Mouse (Mus musculus): ENCODE measurements around the gene Mpv17.
A peak's percentile ranks its signal among the peaks of the same experiment; 100 is the strongest.

Gene Mpv17

DNA sequence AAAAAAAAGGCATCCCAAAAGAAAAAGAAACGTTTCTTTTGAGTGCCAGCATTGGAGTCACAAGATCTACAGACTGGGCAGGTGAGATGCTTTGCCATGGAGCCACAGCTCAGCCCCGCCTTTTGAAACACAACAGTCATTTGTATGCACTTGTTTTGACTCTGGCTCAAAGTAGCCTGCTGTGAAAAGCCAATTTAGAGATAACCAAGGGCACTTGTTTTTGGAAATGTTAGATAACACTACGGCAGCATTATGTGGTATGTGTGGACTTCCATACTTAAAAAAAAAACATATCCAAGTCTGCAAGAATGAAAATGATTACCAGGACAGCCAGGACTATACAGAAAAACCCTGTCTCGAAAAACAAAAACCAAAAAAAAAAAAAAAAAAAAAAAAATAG, 29.6 kb upstream of the Mpv17 start:
- no peak for DNase-seq (ENCODE audit: low spot score in 2 of 2)

DNA sequence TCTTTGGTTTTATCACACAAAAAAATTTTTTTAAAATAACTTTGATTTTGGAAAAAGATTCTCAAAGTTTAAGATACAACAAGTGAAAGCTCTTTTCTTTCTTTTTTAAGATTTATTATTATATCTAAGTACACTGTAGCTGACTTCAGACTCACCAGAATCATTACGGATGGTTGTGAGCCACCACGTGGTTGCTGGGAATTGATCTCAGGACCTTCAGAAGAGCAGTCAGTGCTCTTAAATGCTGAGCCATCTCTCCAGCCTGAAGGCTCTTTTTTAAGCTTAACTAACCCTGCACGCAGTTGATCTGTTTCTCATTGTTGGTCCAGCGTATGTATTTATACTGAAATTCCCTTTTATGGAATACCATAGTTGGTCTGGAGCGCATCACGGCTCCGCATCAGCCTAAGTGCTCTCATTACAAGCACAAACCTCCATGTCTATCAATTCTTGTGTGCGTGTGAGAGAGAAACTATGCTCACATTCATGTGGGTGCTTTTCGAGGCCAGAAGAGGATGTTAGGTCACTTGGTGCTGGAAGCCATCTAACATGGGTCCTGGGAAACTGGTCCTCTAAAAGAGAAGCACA, 27.2 kb upstream of the Mpv17 start:
- no peak for DNase-seq (ENCODE audit: low spot score in 2 of 2)

DNA sequence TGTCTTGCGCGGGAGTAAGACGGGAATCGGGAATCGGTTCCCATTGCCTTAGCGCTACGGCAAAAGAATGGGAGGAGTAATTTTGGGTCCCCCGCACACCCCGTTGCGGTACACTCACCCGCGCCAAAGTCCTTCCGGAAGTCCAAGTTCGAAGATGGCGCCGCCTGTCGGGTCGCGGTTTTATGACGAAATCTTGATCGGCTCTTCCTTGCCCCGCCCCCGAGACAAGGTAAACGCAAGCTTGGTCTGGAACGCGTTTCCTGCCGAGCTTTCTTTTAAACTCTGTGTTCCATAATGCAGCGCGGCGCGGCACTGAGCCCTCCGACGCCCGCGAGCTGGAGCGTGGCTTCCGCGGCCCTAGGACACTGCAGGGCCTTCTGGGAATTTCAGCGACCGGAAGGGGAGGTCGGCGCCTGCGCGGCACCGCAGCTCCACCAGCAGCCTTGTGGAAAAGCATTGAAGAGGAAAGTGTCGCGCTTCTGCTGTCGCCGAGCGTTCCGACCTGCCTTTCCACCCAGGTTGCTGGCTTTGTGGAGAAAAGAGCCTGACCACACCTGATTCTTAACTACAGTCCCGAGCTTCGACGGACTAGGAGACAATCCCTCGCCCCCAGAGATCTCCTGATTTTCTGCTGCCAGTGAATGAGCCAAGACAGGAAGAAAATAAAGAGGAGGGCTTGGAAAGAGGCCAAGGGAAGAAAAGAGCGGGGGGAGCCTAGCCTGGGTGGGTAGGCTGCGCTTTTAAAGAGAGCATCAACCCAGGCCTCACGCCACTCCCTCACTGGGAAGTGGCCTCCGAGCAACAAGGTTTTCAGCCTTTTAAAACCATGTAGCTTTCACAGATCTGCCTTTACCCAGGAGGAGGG, 25.9 kb upstream of the Mpv17 start, which contains the start of the genes Gm29609 and Gtf3c2:
Gm29609 (minus strand) TSS at position 146 of the 865 bp plus-strand sequence.
Gtf3c2 (minus strand) TSS at position 379 of the 865 bp plus-strand sequence.
- peak; percentile 98 for DNase-seq (ENCODE audit: low spot score in 2 of 2)

DNA sequence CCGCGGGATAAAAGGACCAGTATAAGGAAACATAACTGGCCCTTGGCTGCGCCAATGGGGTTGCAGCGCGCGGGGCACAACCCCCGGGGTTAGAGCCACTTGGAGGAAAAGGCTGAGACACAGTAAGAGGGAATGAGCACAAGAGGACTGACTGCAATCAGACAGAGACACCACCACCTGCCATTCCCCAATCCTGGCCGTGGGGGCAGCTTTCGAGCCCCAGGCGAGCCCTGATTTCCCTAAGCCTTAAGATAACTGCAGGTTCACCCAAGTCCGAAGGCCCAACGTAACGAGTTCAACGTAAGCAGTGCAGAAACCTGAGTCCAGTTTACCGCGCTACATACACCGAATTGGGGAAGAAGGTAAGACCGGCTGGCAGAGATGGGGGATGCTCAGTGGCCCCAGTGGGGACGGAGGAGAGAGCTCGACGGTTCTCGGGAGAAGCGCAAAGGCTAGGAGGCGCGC, 25.3 kb upstream of the Mpv17 start:
- no peak for DNase-seq (ENCODE audit: low spot score in 2 of 2)

DNA sequence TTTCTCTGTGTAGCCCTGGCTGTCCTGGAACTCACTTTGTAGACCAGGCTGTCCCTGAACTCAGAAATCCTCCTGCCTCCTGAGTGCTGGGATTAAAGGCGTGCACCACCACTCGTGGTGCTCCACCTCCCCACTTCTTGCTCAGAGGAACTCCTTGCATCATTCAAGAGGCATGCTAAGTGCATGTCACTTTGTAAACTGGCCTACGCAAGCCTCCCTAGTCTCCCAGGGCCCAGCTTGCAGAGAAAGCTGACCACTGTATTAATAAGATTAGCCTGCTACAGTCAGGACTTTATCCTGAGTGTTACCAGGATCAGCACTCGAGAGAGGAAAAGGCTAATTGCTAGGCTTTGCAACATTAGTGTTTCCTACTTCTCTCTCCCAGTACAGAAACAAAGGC, 14.6 kb upstream of the Mpv17 start:
- DNase-seq (ENCODE audit: low spot score in 2 of 2) = no peak

DNA sequence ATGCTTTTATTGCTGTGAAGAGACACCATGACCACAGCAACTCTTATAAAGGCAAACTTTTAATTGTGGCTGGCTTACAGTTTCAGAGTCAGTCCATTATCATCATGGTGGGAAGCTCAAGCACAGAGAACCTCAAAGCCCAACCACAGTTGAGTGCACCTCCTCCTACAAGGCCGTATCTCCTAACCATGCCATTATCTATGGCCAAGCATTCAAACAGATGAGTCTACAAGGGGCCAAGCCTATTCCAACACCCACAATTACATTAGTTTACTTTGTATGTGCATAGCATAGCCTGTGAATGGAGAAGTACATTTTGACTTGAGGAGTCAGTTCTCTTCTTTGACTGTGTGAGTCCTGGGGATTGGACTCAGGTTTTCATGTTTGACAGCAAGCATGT, 10.8 kb upstream of the Mpv17 start:
- no peak for DNase-seq (ENCODE audit: low spot score in 2 of 2)

DNA sequence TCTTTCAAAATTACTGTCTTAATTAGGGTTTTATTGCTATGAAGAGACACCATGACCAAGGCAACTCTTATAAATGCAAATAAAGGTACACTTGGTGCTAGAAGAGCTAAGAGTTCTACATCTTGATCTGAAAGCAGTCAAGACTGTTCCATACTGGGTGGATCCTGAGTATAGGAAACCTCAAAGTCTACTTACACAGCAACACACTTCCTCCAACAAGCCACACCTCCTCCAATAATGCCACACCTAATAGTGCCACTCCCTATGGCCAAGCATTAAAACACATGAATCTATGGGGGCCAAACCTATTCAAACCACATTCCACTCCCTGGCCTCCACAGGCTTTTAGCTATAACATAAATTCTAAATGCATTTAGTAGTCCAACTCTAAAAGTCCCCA, 8.4 kb upstream of the Mpv17 start:
- DNase-seq (ENCODE audit: low spot score in 2 of 2) = no peak

DNA sequence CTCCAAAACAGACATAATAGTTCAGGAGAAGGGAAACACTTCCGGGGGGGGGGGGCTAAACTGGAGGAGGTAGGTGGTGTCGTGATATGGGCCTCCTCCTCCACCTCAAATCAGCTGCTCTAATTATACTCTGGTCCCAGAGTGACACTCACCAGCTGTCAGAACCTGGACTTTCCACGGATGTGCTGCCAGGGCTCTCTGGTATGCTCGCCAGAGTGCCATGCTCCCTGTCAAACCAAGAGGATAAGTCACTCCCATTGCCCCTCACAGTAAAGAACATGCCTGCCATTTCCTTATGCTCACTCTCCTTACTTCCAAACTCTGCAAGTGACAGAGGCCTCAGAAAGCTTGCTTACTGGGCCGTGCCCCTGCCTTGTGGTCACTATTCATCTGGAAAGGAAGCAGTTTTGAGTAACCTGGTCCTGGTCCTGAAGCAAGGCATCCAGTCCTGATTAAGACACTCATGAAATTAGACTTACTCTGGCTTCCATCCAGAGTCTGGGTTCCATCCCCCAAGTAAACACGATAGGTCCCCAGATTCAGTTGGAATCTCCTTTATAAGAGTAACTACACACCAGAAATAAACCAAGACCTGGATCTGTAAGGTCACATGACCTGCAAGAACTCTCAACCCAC, 417 bp downstream of the Mpv17 start:
- peak in 1 of 2 experiments; percentile 20 for DNase-seq (ENCODE audit: low spot score in 2 of 2)

DNA sequence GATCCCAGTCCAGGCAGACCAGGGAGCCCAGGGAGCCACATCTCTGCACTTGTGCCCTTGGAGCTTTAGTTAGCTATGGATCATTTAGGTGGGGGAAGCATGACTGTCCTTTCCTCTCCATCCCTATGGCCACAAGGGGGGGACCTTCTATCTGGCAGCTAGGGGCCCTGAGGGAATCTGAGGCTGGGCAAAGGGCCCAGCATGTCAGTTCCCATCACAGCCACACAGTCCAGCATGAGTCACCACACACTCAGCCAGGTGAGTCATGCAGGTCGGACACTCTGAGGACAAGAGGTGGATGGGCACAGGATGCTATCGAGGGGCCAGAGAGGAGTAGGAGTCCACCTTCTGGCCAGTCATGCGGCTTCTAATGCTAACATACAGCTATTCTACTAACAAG, 2.3 kb downstream of the Mpv17 start:
- DNase-seq (ENCODE audit: low spot score in 2 of 2) = no peak

DNA sequence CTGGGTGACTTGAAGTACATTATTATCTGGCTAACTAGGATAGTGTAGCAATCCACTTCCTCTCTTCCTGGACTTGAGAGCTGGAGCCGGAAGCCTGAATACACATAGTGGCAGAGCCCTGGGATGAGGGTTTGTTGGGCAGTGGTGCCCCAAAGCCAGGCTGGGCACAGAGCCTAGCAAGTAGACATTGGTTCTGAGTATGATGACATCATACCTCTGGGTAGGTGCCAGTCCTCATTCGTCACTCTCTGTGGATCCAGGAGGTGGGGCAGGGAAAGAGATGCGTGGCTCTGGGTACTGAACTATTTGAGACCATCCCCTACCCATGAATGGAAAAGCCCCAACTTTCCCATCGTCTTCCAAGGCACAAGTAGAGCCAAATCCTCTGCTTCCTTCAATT, 4.3 kb downstream of the Mpv17 start:
- DNase-seq (ENCODE audit: low spot score in 2 of 2) = no peak

DNA sequence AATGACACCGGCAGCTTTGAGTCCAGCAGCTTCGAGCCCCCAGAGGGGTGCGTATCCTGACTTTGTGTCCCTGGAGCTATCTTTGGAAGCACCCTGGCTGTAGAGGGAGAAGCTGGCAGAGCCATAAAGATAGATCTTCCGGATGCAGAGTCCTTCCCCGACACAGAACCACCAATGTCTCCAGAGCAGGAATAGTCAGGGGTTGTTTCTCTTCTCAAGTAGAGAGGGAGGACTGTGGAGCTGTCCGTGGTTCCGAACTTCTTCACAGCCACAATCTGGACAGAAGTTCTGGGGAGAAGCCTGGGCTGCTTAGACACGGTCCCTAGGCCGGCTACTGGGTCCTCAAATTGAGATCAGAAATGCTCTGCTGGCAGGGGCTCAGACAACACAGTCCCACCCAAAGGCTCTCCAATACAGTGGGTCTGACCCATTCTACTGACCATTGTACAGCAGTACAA, 15.1 kb downstream of the Mpv17 start:
- no peak for DNase-seq (ENCODE audit: low spot score in 2 of 2)

DNA sequence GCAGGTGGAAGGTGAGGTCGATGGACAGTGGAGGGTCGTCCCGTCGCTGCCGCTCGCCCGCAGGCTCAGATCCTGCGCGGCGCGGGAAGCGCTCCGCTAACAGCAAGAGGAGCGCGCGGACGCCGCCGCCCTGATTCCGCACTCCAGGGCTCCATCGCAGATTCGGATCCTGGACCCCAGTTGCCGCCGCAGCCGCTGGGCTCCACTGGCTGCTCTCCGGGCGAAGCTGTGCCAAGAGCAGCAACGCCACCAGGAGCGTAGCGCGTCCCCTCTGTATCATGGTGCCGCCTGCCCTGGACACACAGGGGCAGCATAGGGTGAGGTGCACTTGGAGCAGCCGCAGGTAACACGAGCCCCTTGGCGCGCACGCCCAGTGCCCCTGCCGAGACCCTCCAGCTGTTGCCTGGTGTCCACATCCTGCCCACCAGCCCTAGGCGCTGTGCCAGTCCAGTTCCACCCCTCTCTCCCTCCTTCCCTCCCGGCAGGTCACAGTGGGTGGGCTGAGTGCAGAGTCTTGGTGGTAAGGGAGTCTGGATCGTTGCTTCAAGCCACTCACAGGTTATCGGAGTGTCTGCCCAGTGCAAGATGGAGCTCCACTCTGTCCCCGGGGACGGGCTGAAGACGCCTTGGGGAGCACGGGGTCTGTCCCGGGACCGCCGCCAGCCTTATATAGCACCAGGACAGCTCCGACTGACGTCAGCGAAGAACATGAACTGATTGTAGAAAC, 15.6 kb downstream of the Mpv17 start, which contains the start of gene Ucn:
Ucn (minus strand) TSS at position 589 of the 727 bp plus-strand sequence.
- DNase-seq (ENCODE audit: low spot score in 2 of 2) = peak in 1 of 2 experiments; percentile 13

DNA sequence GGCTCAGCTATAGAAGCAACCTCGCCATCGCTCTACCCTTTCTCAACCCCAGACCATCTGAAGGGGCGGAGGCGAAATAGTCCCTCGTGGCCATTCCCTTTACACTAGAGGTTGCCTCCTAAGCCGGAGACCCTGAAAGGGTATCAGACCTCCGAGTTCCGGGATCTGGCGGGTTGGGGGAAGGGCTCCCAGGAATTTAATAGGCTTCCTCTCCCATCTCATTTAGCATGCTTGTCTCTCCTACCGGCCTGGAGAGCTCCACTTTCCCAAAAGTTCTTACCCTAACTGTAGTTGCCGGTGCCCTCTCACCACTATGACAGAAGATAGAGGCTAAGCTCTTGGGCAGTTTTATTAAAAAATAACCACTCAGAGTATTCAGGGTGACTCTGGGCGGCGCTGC, 16.4 kb downstream of the Mpv17 start:
- no peak for DNase-seq (ENCODE audit: low spot score in 2 of 2)

DNA sequence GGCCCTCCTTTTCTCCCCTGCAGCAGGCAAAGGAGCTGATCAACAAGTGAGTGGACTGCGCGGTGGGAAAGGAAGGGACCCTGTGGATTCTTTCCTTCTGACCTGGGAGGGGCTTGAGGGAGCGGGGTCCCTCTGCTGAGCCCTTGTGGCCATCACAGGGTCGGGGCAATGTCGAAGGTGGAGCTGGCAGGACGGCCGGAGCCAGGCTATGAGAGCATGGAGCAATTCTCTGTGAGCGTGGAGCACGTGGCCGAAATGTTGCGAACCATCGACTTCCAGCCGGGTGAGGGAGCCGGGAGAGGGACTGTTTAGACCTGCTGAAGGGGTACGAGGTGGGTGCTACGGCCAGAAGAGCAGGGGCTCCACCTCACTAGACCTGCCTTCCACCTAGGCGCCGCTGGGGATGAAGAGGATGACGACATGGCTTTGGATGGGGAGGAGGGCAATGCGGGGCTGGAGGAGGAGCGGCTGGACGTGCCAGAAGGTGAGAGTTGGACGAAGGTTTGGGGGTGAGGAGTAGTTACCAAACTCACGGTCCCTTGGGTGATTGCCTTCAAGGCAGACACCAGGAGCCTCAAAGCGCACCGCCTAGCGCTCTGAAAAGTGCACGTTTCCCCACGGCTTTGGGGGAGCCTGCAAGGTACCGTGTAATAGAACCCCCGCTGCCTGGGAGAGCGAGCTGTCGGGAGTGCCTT, 17.2 kb downstream of the Mpv17 start:
- DNase-seq (ENCODE audit: low spot score in 2 of 2) = peak in 1 of 2 experiments; percentile 22

DNA sequence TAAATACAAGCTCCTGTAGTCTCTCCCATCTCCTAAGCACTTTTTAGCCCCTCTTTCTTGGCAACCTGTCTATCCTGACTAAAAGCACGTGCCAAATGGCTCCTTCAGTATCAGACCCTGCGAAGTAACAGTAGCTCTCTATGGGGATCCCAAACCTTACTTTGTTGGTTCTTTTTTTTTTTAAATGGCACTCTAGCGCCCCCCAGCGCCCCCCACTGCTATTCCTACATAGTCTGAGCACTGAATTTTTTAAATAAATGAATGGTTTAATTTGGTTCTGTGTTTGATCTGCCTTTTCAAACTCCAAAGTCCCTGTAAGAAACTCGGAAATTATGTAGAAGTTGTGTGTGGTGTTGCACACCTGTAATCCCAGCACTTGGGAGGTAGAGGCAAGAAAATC, 28.0 kb downstream of the Mpv17 start:
- no peak for DNase-seq (ENCODE audit: low spot score in 2 of 2)

DNA sequence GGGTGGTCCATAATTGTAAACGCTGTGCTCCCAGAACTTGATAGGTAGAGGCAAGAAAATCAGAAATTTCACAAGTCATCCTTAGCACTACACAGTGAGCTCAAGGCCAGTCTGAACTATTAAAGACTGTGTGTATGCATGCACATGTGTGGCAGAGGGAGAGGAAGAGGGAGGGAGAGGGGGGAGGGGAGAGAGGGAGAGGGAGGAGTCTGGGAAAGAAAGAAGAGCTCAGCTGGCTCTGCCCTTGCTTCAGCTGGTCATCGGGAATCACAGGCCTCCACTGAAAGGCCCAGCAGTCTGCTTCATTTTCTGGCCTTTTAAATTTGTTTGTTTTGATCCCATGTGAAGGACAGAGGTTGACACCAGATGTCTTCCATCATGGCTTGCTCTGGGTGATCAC, 30.6 kb downstream of the Mpv17 start:
- no peak for DNase-seq (ENCODE audit: low spot score in 2 of 2)

DNA sequence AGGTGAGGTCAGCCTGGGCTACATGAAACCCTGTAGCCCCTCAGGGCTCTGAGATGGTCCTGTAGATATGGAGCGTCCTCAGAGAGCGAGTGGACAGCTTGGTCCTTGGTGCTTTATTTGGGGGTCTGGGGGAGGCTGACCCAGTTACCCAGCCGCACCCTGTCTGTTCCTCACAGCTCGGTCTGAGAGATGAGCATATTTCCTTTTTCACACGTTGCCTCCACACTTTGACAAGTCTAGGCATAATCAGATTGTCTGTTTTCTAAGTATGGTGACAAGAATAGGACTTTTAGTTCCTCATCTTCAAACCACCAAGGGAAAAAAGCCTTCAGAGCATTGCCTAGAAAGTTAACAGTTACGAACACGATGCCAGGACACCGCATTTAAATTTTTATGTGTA, 32.9 kb downstream of the Mpv17 start:
- peak; percentile 37 to 47 for DNase-seq (ENCODE audit: low spot score in 2 of 2)

DNA sequence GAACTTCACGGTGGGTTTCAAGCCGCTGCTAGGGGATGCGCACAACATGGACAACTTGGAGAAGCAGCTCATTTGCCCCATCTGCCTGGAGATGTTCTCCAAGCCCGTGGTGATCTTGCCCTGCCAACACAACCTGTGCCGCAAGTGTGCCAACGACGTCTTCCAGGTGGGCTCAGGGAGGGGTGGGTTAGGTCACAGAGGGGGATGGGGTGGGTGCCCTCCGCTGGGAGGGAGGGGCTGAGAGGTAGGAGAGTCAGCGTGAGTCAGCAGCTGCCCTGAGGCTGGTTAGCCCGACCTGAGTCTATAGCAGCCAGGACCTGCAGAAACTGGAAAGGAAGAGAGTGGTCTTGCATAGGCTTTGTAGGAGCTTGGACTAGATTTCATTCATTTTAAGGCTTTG, 37.1 kb downstream of the Mpv17 start:
- no peak for DNase-seq (ENCODE audit: low spot score in 2 of 2)

DNA sequence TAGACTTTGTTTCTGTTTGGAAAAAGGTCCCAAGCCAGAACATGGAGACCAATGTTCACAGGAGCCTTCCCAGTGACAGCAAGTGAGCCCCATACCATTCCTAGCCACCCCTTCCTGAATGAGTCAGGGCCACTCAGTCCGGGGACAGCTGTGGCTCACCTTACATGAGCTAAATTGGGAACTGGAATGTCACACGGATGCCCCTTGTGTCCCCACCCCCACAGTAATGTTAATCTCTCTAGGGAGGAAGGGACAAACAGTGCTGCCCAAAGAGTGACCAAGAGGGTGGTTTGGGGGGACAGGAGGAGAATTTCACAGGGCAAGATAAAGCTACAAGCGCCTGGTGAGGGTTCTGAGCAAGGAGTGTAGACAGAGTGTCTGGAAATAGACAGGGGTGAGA, 37.7 kb downstream of the Mpv17 start, which contains the start of gene Trim54:
Trim54 (plus strand) TSS at position 359 of the 400 bp plus-strand sequence.
- DNase-seq (ENCODE audit: low spot score in 2 of 2) = no peak

DNA sequence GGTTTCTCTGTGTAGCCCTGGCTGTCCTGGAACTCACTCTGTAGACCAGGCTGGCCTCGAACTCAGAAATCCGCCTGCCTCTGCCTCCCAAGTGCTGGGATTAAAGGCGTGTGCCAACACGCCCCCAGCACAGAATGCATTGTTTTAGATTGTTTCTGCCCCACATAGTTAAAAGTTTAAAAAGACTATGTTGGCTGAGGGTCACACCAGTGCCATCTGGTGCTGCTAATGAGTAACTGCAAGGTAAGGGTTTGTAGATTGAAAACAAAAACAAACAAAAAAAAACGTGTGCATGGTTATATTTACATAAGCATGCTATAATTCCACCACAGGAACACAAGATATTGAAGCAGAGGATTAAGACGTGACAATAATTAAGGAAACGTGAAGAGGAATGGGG, 43.3 kb downstream of the Mpv17 start:
- no peak for DNase-seq (ENCODE audit: low spot score in 2 of 2)

DNA sequence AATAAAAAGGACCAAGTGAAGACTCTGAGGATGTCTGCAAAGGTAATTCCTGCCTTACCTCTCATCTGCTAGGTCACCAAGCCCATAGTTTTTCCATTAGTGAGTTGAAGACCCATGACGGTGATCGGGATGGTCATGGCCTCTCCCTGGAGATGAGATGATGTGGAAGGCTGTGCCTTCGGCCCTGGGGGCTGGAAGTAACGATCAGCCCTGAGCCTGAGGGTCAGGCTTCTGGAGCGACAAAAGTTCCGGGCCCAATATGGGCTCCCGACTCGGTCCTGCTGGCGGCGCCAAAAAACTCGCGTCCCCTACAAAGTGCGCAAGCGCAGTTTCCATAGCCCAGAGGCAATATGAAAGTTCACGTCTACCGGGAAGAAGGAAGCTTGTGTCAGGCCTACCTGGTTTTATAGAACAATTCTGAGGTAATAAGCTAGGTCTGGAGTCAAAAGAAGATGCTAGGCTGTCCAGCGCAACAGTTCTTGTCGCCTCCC, 46.0 kb downstream of the Mpv17 start, which contains the start of gene Slc30a3:
Slc30a3 (minus strand) TSS at position 238 of the 491 bp plus-strand sequence.
- no peak for DNase-seq (ENCODE audit: low spot score in 2 of 2)
